Mouse (Mus musculus): ENCODE results near the gene Nt5dc3. TPM values are rescaled to one million over a fixed set of nuclear protein-coding genes. Genes with fewer than 3 reads are reported as not detected.
A peak's percentile ranks its signal among the peaks of the same experiment; 100 is the strongest.

Nt5dc3 gene
- total RNA-seq, 2 experiments from 2014 or later = 35.7 to 60.4 TPM

DNA sequence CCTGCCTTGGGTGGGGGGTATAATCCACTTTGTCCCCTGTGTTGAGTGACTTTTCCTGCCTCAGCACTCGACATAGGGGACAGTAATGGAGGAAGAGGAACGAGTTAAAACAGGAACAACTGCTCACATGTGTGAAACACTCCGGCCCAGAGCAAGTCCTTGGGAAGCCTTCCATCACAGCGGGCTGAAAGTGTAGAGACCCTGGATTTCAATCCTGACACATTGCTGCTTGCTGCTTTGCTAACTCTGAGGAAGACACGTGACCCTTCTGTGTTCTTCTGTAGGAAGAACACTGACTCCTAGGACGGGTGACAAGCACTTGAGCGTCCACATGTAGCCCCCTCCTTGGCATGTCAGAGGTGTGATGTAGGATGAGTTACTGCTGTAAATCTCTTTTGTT lies 36.3 kb downstream of the Nt5dc3 start:
- DNase-seq = peak in 1 of 2 experiments; percentile 33

DNA sequence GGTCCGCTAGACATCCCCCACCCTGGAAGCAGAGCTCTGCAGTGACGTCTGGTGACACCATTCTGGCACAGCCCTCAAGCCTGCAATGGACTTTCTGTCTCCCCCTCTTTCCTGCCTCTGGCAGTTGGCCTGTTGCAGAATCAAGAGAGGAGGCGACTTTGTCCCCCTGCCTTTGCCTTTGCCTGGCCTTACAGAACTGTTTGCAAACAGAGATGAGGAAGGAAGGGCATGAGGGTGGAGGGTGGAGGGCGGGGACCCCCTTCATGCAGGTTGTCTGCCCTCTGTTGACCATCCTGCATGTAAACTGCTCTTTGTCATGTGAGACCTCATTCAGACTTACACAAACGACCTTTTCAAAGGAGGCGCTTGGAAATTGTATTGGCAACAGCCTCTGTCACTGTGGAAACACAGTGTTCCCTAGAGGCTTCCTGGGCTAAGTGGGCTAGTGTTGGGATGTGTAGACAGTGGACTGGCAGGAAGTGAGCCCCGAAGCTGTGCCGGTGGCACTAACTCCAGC lies 40.9 kb downstream of the Nt5dc3 start:
- DNase-seq = no peak

DNA sequence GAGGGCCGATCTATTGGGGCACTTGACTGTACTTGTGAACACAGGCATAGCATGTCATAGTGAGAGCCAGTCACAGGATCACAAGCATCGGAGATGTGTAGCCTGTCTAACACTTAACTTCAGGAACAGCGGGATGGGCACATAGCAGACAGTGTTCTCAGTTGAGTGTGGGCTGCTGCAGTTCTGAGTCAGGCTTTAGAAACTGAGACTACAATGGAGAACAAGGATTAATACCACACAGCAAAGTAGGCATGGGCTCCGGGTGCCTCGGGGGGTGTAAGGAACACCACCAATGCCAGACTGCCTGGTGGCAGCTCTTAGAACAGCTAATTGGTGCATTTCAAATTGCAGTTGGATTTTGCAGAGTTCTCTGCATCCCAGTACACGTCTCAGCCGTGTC lies 42.2 kb downstream of the Nt5dc3 start:
- DNase-seq = no peak

DNA sequence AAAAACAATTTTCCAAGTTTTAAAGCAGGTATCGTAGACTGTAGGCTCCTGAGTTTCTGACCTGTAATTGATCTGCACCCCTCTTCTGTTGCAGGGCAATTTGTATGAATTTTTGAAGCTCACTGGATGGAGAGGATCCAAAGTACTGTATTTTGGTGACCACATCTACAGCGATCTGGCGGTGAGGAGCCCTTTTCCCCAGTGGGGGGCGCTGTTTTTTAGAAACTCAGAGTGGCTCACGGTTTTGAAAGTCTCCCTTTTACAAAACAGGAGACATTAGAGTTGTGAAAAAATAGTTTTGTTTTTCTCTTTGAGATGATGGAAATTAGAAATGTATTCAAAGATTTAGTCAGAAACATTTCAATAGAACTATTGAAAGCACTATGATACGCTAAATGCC lies 45.3 kb downstream of the Nt5dc3 start:
- DNase-seq = peak in 1 of 2 experiments; percentile 23

DNA sequence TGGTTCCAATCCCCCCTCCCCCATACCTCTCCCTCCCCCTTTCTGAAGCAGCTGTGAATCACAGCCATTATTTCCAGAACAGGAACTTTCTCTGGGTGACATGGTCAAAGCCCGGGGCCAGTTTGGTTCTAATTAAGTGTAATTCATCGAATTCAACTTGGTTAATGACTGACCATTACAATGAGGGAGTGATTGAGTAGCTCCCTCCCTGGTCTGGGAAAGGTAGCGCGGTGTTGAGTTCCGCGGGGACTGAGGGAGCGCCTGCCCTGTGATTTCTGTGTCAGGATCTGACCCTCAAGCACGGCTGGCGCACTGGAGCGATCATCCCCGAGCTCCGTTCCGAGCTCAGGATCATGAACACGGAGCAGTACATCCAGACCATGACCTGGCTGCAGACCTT lies 46.1 kb downstream of the Nt5dc3 start:
- DNase-seq = peak in 1 of 2 experiments; percentile 40

DNA sequence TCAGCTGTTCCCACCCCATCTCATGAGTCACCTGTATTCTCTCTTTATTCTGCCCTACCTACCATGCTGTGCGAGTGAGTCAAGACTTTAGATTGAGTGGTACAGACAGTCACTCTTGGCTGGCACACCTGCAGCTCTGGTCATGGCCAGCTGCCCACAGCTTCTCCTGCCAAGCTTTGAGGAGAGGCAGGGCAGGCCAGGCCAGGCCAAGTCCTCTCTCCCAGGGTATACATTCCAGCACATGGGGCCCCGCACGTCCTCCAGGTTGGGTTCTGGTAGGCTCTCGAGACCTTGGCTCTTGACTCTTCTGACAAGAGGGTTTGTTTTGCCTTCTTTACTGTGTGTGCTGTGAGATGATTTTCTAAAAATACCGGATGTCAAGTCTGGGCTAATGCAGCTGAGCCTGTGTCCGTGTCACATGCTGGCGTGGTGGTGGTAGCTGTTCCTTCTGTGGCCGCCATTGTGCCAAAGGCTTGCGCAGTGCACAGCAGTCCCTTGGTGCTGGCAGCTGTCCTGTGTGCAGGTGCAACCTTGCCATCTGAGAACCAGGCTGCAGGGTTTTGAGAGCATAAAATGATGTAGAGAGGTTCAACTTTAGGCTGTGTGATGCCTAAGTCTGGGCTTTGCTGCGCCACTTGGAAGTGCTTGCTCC lies 47.2 kb downstream of the Nt5dc3 start:
- peak; percentile 59 to 71 for DNase-seq

DNA sequence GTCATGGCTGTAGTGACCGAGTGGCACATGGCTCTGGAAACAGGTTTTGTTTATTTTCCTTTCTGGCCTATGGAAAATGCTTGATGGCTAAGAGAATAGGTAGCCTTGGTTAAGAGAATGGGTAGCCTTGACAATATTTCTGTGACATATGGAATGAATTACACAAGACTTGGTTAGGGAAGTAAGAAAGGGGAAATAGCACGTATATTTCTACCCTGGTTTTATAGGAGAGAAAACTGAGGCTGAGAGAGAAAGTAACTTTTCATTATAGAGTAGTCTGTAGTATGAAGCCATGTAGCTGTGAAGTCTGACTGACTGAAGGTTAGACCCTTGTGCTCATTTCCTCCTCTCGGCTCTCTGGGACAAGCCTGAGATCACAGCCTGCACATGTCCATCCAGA lies 48.1 kb downstream of the Nt5dc3 start:
- no peak for DNase-seq

DNA sequence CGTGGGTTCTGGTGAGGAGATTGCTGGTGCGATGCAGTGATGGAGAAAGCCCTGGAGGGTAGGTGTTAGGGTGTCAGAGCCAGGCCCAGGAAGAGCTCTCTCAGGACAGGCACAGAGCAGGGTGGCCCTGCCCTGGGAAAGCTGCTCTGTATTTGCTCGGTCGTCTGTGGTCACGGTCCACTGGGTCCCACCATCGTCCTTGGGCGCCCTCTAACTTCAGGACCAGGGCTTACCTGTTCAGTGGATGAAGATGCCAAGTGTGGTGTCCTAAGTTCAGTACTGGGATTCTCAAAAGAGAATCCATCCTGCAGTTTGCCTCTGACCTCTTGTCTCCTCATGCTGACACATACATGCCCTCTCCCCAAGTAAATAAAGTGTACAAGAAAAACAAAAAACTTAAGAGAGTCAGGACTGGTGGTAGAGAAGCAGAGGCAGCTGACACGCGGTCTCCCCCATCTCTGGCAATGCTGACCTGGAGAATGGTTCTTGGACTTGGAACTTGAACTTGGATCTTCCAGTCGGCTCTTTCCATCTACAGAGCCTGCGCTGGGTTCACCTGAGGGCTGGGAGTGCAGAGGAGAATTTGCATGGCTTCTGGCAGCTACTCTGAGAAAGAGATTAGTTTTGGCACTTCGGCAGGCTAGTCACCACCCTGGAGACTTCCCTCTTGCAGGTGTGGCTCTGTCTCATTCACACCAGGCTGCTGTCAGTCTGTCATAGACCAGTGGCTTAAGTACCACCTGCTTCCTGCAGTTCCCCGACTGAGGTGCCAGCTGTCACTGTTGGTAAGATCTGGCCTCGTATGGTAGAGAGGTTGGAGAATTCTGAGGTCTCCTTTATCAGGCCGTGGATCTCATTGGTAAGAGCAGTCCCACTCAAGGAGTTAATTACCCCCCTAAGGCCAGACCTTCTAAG lies 49.7 kb downstream of the Nt5dc3 start:
- no peak for DNase-seq

DNA sequence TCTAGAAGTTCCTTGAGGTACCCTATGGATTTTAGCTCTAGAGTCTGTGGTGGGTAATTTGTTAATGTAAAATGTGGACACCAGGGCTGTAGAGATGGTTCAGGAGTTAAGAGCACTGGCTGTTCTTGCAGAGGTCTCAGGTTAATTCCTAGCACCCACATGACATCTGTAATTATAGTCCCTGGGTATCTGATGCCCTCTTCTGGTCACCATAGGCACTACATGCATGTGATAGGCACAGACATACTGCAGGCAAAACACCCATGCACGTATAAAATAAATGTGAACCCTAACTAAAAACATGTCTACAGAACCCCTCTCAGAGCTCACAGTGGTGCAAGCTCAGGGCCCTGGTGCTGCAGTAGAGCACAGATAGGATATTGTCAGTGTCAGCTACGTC lies 50.7 kb downstream of the Nt5dc3 start:
- no peak for DNase-seq

DNA sequence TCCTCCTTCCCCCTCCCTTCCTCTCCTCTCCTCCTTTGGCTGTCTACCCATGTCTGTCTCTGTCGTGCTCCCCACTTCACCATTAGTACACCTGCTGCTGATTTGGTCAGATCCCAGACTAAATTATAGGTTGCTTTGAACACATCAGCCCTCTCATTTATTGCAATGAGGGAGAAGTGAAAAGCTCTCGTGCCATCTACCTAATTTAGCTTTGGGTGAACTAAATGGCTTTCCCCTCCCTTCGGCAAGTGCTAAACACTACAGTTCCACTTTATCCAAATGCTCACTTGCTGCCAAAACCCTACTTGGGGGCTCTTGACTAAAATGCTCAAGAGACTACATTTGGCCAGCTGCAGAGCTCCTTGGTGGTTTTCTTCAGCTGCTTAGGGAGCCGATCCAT lies 58.0 kb downstream of the Nt5dc3 start:
- DNase-seq = no peak

DNA sequence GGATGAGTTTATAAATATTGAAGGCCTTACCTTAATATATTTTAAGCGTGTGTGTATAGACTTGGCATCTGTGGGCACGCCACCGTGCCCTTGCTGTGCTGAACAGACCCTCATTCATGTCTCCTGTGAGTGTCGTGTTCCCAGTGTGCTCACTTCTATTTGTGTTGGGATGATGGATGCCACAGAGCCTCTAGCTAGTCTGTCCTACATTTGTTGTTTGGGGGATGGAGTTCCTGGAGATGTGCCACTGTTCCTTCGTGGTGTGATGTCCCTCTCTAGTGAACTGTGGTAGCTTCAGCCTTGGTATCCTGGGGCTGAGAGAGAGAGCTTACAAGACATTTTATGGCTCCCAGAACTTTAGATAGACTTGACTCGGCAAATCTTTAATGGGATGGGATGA lies 60.0 kb downstream of the Nt5dc3 start:
- DNase-seq = no peak

DNA sequence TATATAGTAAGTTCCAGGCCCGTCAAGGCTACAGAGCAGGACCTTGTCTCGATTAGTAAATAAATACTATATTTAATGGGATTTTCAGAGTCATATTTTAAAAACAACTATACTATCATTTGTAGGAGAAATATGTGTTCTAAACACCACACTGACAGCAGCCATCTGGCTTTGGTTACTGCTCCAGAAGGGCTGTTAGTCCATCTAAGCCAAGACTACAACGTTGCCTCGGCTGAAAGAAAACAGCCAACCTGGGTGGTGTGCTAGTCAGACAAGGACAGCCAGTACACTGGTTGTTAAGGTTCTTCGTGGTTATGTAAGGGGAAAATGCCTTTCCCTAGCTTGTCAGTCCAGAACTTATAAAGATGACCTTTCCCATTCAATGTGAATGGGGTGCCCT lies 63.9 kb downstream of the Nt5dc3 start:
- DNase-seq = no peak

DNA sequence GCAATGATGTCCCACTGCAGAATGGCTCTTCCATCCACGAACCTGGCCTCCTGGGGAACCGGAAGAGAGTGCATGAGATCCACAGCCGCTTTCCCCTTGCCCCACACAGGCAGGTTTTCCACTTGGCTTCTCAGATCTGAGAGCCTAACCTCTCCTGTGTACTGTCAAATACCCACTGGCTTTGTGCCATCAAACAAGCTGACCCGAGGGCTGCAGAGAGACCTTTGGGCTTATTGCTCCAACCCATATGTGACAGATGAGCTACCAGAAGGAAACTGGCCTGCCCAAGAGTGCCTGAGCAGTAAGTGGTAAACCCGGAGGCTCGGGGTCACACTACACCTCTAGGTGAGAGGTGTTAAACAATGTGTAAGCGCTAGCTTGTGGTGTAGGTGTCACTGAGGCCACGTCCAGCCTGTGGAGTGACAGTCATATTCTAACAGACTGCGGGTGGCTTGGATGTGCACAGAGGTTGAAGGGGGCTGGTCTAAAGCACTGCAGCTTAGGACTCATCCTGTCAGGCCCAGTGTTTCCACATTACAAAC lies 68.2 kb downstream of the Nt5dc3 start:
- no peak for DNase-seq

DNA sequence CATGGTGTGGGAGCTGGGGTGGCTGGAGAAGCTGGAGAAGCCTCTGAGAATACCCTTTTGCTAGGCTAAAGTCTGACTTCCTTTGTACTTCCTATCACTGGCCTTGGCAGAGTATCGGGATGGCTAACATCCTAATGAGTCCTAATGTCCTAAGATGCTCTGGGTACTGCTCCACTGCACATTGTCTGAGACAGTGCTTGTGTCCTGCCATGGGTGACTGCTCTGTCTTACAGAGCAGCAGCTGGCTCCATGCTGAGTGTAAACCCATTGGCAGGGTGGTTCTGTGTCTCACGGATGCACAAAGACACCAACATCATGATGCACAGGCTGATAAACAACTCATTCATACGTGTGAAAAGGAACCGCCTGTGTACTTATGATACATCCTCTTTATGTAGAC lies 70.3 kb downstream of the Nt5dc3 start:
- no peak for DNase-seq

DNA sequence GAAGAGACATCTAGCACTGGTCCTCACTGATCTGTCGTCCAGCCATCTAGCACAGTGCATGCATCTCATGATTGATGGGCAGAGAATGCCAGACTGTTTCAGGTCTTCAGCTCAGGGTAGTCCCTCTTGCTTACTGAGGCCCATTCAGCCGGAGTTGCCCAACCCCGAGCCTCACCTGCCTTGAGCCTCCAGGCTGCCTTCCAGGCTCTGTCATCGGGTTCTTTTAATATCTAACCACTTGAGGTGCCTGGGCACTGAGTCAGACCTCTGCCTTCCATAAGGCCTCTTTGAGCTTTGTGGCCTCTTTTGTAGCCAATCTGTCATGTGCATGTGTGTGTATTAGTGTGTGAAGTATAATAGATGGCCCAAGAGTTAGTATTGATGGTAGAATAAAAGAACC lies 70.7 kb downstream of the Nt5dc3 start:
- DNase-seq = no peak

DNA sequence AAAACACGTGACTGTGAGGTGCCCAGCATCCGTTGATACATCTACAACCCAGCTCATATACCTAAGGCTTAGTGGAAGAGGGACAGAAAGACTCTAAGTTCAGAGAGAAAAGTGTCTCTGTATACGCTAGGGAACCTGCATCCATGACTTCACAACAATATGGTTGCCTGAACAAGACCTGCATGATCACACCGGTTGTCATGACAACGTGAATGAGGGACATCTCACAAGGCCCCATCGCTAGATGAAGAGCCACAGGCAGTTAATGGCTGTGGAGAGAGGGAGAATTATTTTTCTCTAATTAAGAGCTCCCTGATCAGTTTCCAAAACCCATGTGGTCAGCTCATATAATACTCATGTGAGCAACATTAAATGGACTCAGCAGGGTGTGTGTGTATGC lies 73.4 kb downstream of the Nt5dc3 start:
- DNase-seq = no peak

DNA sequence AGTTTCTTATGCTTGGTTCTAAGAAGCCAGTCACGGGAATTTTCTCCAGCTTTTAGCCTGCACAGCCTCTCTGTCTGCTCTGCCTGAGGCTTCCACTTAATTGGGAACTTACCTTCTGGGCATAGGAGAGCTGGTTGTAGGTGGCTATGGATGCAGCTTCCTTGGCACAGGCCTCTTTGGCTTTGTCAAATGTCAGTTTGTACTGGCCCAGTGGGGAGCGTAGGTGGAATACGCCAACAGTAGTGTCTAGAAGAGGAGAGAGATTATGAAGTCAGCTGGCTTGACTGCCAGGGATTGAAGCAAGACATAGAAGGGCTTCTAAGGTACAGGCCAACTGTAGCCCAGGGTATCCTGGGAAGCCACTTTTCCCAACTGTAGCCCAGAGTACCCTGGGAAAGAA lies 74.6 kb downstream of the Nt5dc3 start:
- DNase-seq = no peak

DNA sequence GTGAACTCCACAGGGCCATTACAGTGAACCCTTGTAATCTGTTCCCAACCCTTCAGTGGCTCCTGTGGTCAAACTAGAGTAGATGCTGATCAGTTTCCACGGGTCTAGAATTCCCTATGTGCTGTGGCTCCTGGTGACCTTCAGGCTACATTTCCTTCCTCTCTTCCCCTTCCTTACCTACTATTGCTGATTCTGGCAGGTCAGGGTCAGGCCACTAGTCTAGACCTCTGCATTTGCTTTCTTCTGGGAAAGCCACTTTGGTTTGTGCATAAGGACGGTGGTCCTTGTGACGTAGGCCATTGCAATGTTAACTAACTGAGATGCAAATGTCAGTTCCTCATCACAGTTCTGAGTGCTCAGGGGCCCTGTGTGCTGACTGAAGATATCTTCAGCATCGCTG lies 81.6 kb downstream of the Nt5dc3 start:
- no peak for DNase-seq

DNA sequence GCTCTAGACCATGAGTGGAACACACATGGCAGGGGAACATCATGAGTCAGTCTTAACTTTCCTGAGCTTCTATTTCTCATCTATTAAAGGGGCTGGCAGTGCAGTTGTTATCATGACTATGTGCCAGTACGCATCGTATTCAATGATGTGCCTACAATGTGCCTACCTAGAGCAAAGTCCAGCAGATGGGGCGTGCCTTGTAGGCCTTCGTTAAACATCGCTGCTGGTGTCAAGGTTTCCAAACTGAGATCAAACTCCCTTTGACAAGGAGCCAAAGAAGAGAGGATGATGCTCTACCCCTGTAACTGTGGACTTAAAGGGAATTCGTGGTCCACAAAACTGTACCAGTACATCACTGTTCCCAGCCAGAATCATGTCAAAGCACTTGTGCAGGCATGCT lies 83.7 kb downstream of the Nt5dc3 start:
- no peak for DNase-seq

DNA sequence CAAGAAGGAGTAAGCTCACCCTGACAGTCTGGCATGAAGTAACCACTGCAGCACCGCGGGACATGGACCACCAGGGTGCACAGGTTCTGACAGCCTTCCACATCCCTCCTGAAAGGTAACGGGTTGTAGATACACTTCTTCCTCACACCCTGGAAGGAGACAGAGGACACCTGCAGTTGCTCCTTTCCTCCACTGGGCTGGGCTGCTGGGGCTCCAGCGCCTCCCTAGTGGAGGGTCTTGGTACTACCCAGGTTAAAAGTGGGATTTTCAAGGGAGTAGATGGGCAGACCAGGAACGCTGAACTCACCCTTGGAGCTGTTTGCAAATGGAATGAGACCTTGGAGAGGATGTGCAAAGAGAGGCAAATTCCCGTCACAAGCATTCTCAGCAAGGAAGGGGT lies 84.6 kb downstream of the Nt5dc3 start:
- no peak for DNase-seq

DNA sequence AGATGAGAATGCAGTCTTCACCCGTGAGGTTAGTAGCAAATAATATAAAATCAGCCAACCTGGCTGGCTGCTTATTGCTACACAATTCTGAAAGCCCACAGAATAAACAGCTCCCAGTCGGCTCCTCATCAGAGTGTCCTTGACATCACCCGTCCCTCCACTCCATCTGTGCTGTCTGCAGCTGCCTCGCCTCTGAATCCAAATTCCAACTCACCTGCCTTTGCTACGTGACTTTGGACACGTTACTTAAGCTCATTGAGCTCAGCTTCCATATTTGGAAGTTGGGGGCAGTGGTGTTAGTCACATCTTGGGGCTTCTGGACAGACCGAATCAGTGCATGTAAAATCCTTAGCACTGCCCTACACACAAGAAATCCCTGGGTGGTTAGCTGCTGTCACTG lies 93.3 kb downstream of the Nt5dc3 start:
- DNase-seq = no peak

DNA sequence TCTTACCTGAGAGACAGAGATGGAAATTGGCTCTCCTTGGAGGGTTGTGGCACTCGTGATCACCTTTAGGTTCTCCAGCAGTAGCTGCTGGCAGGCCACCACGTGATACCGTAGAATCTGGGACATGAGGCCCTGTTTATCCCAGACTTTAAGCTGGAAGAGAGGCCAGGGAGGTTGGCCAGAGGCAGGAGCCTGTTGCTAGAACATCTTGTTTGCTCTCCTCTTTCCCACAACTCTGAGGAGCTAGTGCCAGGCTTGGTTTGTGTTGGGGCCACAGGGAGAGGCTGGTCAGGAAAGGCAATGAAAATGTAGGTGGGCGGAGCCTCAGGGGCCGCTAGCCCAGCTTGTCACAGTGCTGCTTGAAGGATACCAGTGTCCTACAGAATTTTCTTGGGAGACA lies 93.8 kb downstream of the Nt5dc3 start:
- no peak for DNase-seq

DNA sequence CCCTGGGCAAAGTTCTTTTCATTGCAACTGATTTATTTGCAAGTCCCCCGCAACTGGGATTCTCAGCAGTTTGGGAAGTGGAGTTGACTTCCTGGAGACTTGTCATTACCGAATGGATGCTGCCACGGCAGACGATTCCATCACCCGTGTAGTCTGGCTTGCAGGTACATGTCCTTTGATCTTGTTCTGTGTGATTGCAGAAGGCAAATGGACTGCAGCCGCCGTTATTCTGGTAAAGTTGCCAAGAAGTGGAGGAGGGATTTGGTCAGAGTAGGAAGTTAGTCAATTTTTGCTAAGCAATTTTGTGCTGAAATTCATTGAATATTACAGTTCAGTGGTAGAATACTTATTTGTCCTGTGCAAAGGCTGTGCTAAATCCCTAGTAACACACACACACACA lies 99.9 kb downstream of the Nt5dc3 start:
- no peak for DNase-seq

Data from adrenal gland, postnatal 36 days (tissue).